ENCODE assay signal across 8 mouse cellular contexts in the genomic region with DNA sequence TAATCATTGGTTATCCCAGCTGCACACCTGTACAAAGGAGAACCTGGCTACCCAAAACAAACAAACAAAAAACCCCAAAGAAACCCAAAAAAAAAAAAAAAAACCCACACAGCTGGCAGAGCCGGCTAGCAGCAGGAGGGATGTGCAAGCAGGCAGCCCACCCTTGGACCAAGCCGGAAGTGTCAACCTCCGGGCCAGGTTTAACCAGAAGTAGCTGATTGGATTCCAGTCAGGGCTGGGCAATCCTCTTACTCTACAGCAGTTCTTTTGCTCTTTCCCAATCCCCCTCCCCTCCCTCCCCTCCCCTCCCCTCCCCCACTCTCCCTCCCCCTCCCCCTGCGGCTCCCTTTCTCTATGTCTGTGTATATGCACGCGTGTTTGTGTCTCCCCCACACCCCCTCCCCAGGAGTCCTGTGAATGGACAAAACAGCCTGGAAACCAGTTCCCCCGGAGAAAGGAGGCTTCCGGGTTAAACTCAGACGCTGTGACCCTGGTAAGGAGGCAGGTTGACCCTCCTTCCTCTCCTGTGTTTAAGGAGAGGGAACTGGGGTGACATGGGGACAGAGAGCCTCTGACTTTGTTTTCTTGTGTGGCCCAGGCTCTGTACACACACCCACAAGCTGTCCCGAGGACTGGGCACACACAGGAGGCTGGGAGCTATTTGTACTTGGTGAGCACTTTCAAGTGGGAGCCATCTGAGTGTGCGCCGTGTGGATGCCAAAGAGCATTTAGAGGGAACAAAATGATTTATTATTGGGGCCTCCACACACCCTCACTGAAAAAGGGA.
DNase-seq lines count a peak whose midpoint lies in the region; ATAC-seq and TF ChIP-seq lines count a peak whose summit lies in the region.

No protein-coding gene starts in this region.

- DNase-seq in forebrain, embryonic 10.5 days (ENCODE audit: extremely low spot score, low spot score) = no peak
- DNase-seq in forebrain, postnatal 0 days = no peak
- DNase-seq in liver = peak; percentile 28
- no peak for DNase-seq in midbrain, postnatal 0 days (ENCODE audit: low spot score)
- no peak for DNase-seq in spleen, postnatal 14 days (ENCODE audit: low spot score in 2 of 2)
- no peak for DNase-seq in ovary, postnatal 14 days (ENCODE audit: low spot score)
- DNase-seq in cerebellum, postnatal 10 days = no peak

- peaks cover 4% of the 10 kb centered on the region; the same call in 1 of the 2 replicates for H3K27me3 ChIP-seq in forebrain, embryonic 10.5 days (ENCODE audit: poor library complexity, severe bottlenecking)
- no peaks in the 10 kb centered on the region; the same call in 1 of the 2 replicates for H3K27me3 ChIP-seq in forebrain, postnatal 0 days (ENCODE audit: insufficient read depth, low read length)
- no peaks in the 10 kb centered on the region for H3K27me3 ChIP-seq in embryonic facial prominence, embryonic 15.5 days
- H3K27me3 ChIP-seq in midbrain, postnatal 0 days (ENCODE audit: insufficient read depth, low read length) = no peaks in the 10 kb centered on the region

- ATAC-seq in forebrain, postnatal 0 days = no peak
- no peak for ATAC-seq in embryonic facial prominence, embryonic 15.5 days (ENCODE audit: insufficient number of reproducible peaks, low FRiP score, low TSS enrichment, low read depth)
- ATAC-seq in midbrain, postnatal 0 days (ENCODE audit: low FRiP score) = no peak

- H3K4me2 ChIP-seq in forebrain, postnatal 0 days (ENCODE audit: low read depth) = no peak overlapping the region
- H3K4me2 ChIP-seq in embryonic facial prominence, embryonic 15.5 days (replicated peaks) = peak overlapping the region; percentile 25; the same call in 1 of the 2 replicates
- H3K4me2 ChIP-seq in midbrain, postnatal 0 days (ENCODE audit: low read depth, low read length, poor library complexity, severe bottlenecking) = 0 out of 2 replicates have a peak overlapping the region, but pooled peaks have one; percentile 26

- TF ChIP-seq CTCF in forebrain, postnatal 0 days (IDR thresholded peaks at IDR 0.05; ENCODE audit: low read depth) = no peak
- no peak for TF ChIP-seq CTCF in midbrain, postnatal 0 days (IDR thresholded peaks at IDR 0.05)

- peak overlapping the region; percentile 32 for H3K4me3 ChIP-seq in forebrain, embryonic 10.5 days
- no peak overlapping the region for H3K4me3 ChIP-seq in forebrain, postnatal 0 days (ENCODE audit: low read depth, low read length)
- 0 out of 2 replicates have a peak overlapping the region, but pooled peaks have one; percentile 6 for H3K4me3 ChIP-seq in embryonic facial prominence, embryonic 15.5 days (replicated peaks)
- no peak overlapping the region for H3K4me3 ChIP-seq in midbrain, postnatal 0 days (ENCODE audit: low read depth, low read length)

- peaks cover 6% of the 10 kb centered on the region; the same call in 1 of the 2 replicates for H3K9me3 ChIP-seq in forebrain, embryonic 10.5 days
- no peaks in the 10 kb centered on the region for H3K9me3 ChIP-seq in forebrain, postnatal 0 days (ENCODE audit: low read length)
- no peaks in the 10 kb centered on the region for H3K9me3 ChIP-seq in embryonic facial prominence, embryonic 15.5 days (replicated peaks)
- H3K9me3 ChIP-seq in midbrain, postnatal 0 days (ENCODE audit: low read length) = no peaks in the 10 kb centered on the region

- WGBS in forebrain, embryonic 10.5 days = 9% methylated on average over 11 of the region's 12 CpGs
- 15% methylated on average over 11 of the region's 12 CpGs for WGBS in forebrain, postnatal 0 days
- WGBS in embryonic facial prominence, embryonic 15.5 days = 12% methylated on average over 9 of the region's 12 CpGs
- 13% methylated on average over 11 of the region's 12 CpGs for WGBS in midbrain, postnatal 0 days

- no peaks in the 10 kb centered on the region for H3K36me3 ChIP-seq in forebrain, embryonic 10.5 days (replicated peaks)
- H3K36me3 ChIP-seq in forebrain, postnatal 0 days (ENCODE audit: insufficient read depth) = no peaks in the 10 kb centered on the region
- no peaks in the 10 kb centered on the region for H3K36me3 ChIP-seq in embryonic facial prominence, embryonic 15.5 days
- no peaks in the 10 kb centered on the region for H3K36me3 ChIP-seq in midbrain, postnatal 0 days (ENCODE audit: insufficient read depth, low read length)

- no peak overlapping the region for H3K9ac ChIP-seq in forebrain, postnatal 0 days
- no peak overlapping the region for H3K9ac ChIP-seq in embryonic facial prominence, embryonic 15.5 days
- H3K9ac ChIP-seq in midbrain, postnatal 0 days (replicated peaks; ENCODE audit: low read length, poor library complexity, severe bottlenecking) = no peak overlapping the region

- H3K4me1 ChIP-seq in forebrain, embryonic 10.5 days = peaks cover 21% of the 10 kb centered on the region
- H3K4me1 ChIP-seq in forebrain, postnatal 0 days (ENCODE audit: insufficient read depth) = no peaks in the 10 kb centered on the region
- H3K4me1 ChIP-seq in embryonic facial prominence, embryonic 15.5 days = peaks cover 15% of the 10 kb centered on the region
- 0 out of 2 replicates have a peak, but pooled peaks cover 4% of the 10 kb centered on the region for H3K4me1 ChIP-seq in midbrain, postnatal 0 days (ENCODE audit: insufficient read depth, low read length)

- peak overlapping the region; percentile 81 for H3K27ac ChIP-seq in forebrain, embryonic 10.5 days
- H3K27ac ChIP-seq in forebrain, postnatal 0 days (ENCODE audit: low read depth, low read length) = no peak overlapping the region
- H3K27ac ChIP-seq in embryonic facial prominence, embryonic 15.5 days (replicated peaks) = no peak overlapping the region
- H3K27ac ChIP-seq in midbrain, postnatal 0 days (ENCODE audit: low read depth, low read length) = no peak overlapping the region

Comparison
In these comparisons a context has a peak if more than half of its experiments do, and no peak if none do; other contexts are left out.
1. H3K4me3 ChIP-seq: peak in forebrain, embryonic 10.5 days (single experiment) and embryonic facial prominence, embryonic 15.5 days (single experiment); none in forebrain, postnatal 0 days (single experiment) and midbrain, postnatal 0 days (single experiment).